Mouse (Mus musculus) forebrain, embryonic 11.5 days (tissue): ENCODE data around the gene Apobec3. TPM values are rescaled to one million over a fixed set of nuclear protein-coding genes. Genes with fewer than 3 reads are reported as not detected.
"Not testable (repeated sequence)": the region's sequence is repeated elsewhere in the genome, so short reads cannot be mapped to it uniquely, and the experiment has no call there.

Experiments
- ATAC-seq: fragments of 200-750 bp; cut with Nextera tagmentation; replicated peaks from 2 replicates; pipeline ENCODE4 v1.8.0; 2017; ENCODE audit warnings: moderate TSS enrichment; ENCODE audit not compliant: low FRiP score
- DNase-seq: peaks from one replicate; pipeline ENCODE4 v3.0.0-alpha.2; 2017; ENCODE audit warnings: low spot score
- H3K27ac ChIP-seq: fragments of 300-500 bp; sonication (generic); 2 replicates; pipeline ENCODE4 v1.5.1; 2014; ENCODE audit warnings: low read depth, low read length
- H3K27me3 ChIP-seq: fragments of 300-500 bp; sonication (generic); 2 replicates; pipeline ENCODE4 v1.6.1; 2014; ENCODE audit warnings: mild to moderate bottlenecking, low read length, mixed read lengths; ENCODE audit not compliant: control insufficient read depth, insufficient read depth
- H3K36me3 ChIP-seq: fragments of 300-500 bp; sonication (generic); 2 replicates; pipeline ENCODE4 v1.6.1; 2014; ENCODE audit warnings: mild to moderate bottlenecking, low read length, moderate library complexity, mixed read lengths; ENCODE audit not compliant: control insufficient read depth, insufficient read depth
- H3K4me1 ChIP-seq: fragments of 300-500 bp; sonication (generic); replicated peaks from 2 replicates; pipeline ENCODE4 v1.6.1; 2014; ENCODE audit warnings: low read length, mixed read lengths; ENCODE audit not compliant: control insufficient read depth, insufficient read depth
- H3K4me2 ChIP-seq: fragments of 300-500 bp; sonication (generic); 2 replicates; pipeline ENCODE4 v1.6.1; 2014; ENCODE audit warnings: low read depth, mild to moderate bottlenecking, low read length, moderate library complexity, mixed read lengths; ENCODE audit not compliant: severe bottlenecking
- H3K4me3 ChIP-seq: fragments of 300-500 bp; sonication (generic); 2 replicates; pipeline ENCODE4 v1.5.1; 2014; ENCODE audit warnings: low read depth, low read length
- H3K9ac ChIP-seq: fragments of 300-500 bp; sonication (generic); 2 replicates; pipeline ENCODE4 v1.6.1; 2014; ENCODE audit warnings: low read length
- H3K9me3 ChIP-seq: fragments of 300-500 bp; sonication (generic); 2 replicates; pipeline ENCODE4 v1.6.1; 2016; ENCODE audit warnings: low read length, mixed read lengths; ENCODE audit not compliant: control insufficient read depth
- WGBS: fragments of 180-500 bp; shearing (Covaris S2); extraction: QIAGEN DNeasy Blood & Tissue Kit; methylation state at CpG from one replicate; pipeline ENCODE4 v1.1.7; 2014; 5-methylcytosine and 5-hydroxymethylcytosine counted together
- polyA plus RNA-seq: library from polyadenylated mRNA; unstranded; fragments of >200 nt; fragmentation: Nextera tagmentation; extraction: Ambion mirVana; gene quantifications from 2 replicates; pipeline ENCODE4 v1.2.1, GENCODE M21; 2014

Apobec3 gene
- polyA plus RNA-seq, 1 experiment from 2014 or later: 10.6 TPM

GRCm38 (mm10) chr15:79899828-79900510, 8.5 kb downstream of the Apobec3 start:
- Histone ChIP-seq H3K27ac (no peak overlapping the region), H3K4me2 (no peak overlapping the region), H3K4me3 (no peak overlapping the region), H3K27me3 (no peaks in the 10 kb centered on the region), H3K9ac (no peak overlapping the region), H3K36me3 (no peaks in the 10 kb centered on the region), H3K9me3 (no peaks in the 10 kb centered on the region), H3K4me1 (no peaks in the 10 kb centered on the region)
- 85% methylated on average over 6 of the region's 6 CpGs for WGBS
- DNase-seq (no peak), ATAC-seq (no peak)

- 72% methylated on average over 7 of the region's 7 CpGs for WGBS
- ATAC-seq (no peak), DNase-seq (no peak)
- Histone ChIP-seq H3K4me3 (no peak overlapping the region), H3K27me3 (no peaks in the 10 kb centered on the region), H3K4me1 (no peaks in the 10 kb centered on the region), H3K27ac (no peak overlapping the region), H3K4me2 (no peak overlapping the region), H3K9ac (no peak overlapping the region), H3K36me3 (no peaks in the 10 kb centered on the region), H3K9me3 (no peaks in the 10 kb centered on the region)
Measured at GRCm38 (mm10) chr15:79900751-79901150, 9.3 kb downstream of the Apobec3 start.

- DNase-seq (no peak), ATAC-seq (no peak)
- Histone ChIP-seq H3K9me3 (no peaks in the 10 kb centered on the region), H3K36me3 (no peaks in the 10 kb centered on the region), H3K4me1 (no peaks in the 10 kb centered on the region), H3K4me3 (no peak overlapping the region), H3K9ac (no peak overlapping the region), H3K4me2 (no peak overlapping the region), H3K27ac (no peak overlapping the region), H3K27me3 (no peaks in the 10 kb centered on the region)
- WGBS: 93% methylated on average over 2 of the region's 2 CpGs
Measured at GRCm38 (mm10) chr15:79901399-79901798, 9.9 kb downstream of the Apobec3 start.

- not testable (repeated sequence) for DNase-seq, H3K4me2 ChIP-seq, H3K9ac ChIP-seq, H3K9me3 ChIP-seq, ATAC-seq, H3K4me3 ChIP-seq, H3K36me3 ChIP-seq, H3K4me1 ChIP-seq, H3K27ac ChIP-seq, H3K27me3 ChIP-seq
- 94% methylated on average over 8 of the region's 8 CpGs for WGBS
Measured at GRCm38 (mm10) chr15:79903081-79903480, 11.6 kb downstream of the Apobec3 start.

GRCm38 (mm10) chr15:79903963-79904362, 12.5 kb downstream of the Apobec3 start:
- DNase-seq: no peak
- Histone ChIP-seq H3K4me3 (no peak overlapping the region), H3K4me1 (no peaks in the 10 kb centered on the region), H3K36me3 (no peaks in the 10 kb centered on the region), H3K9ac (no peak overlapping the region), H3K4me2 (no peak overlapping the region), H3K27me3 (no peaks in the 10 kb centered on the region), H3K9me3 (no peaks in the 10 kb centered on the region), H3K27ac (no peak overlapping the region)
- no peak for ATAC-seq

GRCm38 (mm10) chr15:79904678-79905077, 13.2 kb downstream of the Apobec3 start:
- H3K9me3 ChIP-seq, H3K4me2 ChIP-seq, H3K9ac ChIP-seq, H3K4me1 ChIP-seq, ATAC-seq, H3K27me3 ChIP-seq, DNase-seq, H3K36me3 ChIP-seq, H3K27ac ChIP-seq, H3K4me3 ChIP-seq: not testable (repeated sequence)
- WGBS: 85% methylated on average over 11 of the region's 11 CpGs

GRCm38 (mm10) chr15:79905211-79905610, 13.8 kb downstream of the Apobec3 start:
- ATAC-seq: no peak
- no peaks in the 10 kb centered on the region for H3K27me3 ChIP-seq
- H3K4me1 ChIP-seq: no peaks in the 10 kb centered on the region
- H3K9ac ChIP-seq: no peak overlapping the region
- no peak overlapping the region for H3K4me2 ChIP-seq
- no peak for DNase-seq
- no peaks in the 10 kb centered on the region for H3K36me3 ChIP-seq
- H3K4me3 ChIP-seq: no peak overlapping the region
- WGBS: 62% methylated on average over 12 of the region's 12 CpGs
- no peak overlapping the region for H3K27ac ChIP-seq
- H3K9me3 ChIP-seq: no peaks in the 10 kb centered on the region

GRCm38 (mm10) chr15:79906855-79907254, 15.4 kb downstream of the Apobec3 start:
- 44% methylated on average over 14 of the region's 14 CpGs for WGBS

GRCm38 (mm10) chr15:79909006-79909405, 17.5 kb downstream of the Apobec3 start:
- 80% methylated on average over 3 of the region's 3 CpGs for WGBS
- DNase-seq, H3K36me3 ChIP-seq, H3K9ac ChIP-seq, H3K4me3 ChIP-seq, H3K27me3 ChIP-seq, H3K9me3 ChIP-seq, ATAC-seq, H3K4me1 ChIP-seq, H3K27ac ChIP-seq, H3K4me2 ChIP-seq: not testable (repeated sequence)

More at GRCm38 (mm10) chr15:79906855-79907254, 15.4 kb downstream of the Apobec3 start:
- H3K9ac ChIP-seq: no peak overlapping the region
- no peak overlapping the region for H3K27ac ChIP-seq
- DNase-seq: no peak
- H3K4me3 ChIP-seq: no peak overlapping the region
- no peaks in the 10 kb centered on the region for H3K36me3 ChIP-seq
- H3K9me3 ChIP-seq: no peaks in the 10 kb centered on the region
- no peaks in the 10 kb centered on the region for H3K27me3 ChIP-seq
- no peaks in the 10 kb centered on the region for H3K4me1 ChIP-seq
- no peak overlapping the region for H3K4me2 ChIP-seq
- no peak for ATAC-seq
